Comparison of ENCODE assay signal across 9 mouse cellular contexts in genomic region chr15:60822101-60822802, GRCm38 (mm10). TPM values are rescaled to one million over a fixed set of nuclear protein-coding genes. Genes with fewer than 3 reads are reported as not detected.
DNase-seq lines count a peak whose midpoint lies in the region; ATAC-seq and TF ChIP-seq lines count a peak whose summit lies in the region.
"Had no signal": no experiment of that assay in that cellular context is flagged by ENCODE, and none has a peak within 500 bp of the region (broad histone marks: within the 10 kb centered on the region; RNA-seq: fewer than 3 reads in every experiment).

No protein-coding gene starts in this region.

- H3K4me1 ChIP-seq in cortical plate, adult 2 months (ENCODE audit: control insufficient read depth, insufficient read depth, low read length): no peaks in the 10 kb centered on the region
- peaks cover 17% of the 10 kb centered on the region for H3K4me1 ChIP-seq in heart, embryonic 10.5 days
- H3K4me1 ChIP-seq in liver, adult 2 months (ENCODE audit: control insufficient read depth, insufficient read depth, low read length): no peaks in the 10 kb centered on the region
- H3K4me1 ChIP-seq in neural tube, embryonic 13.5 days (replicated peaks): peaks cover 34% of the 10 kb centered on the region

- no peaks in the 10 kb centered on the region for H3K79me2 ChIP-seq in liver, adult 2 months (ENCODE audit: control insufficient read depth, insufficient read depth, low read length)

- no peak for TF ChIP-seq POLR2A in cortical plate, adult 2 months (IDR thresholded peaks at IDR 0.05; ENCODE audit: extremely low read depth, insufficient read depth, low read length)
- TF ChIP-seq POLR2A in liver, adult 2 months (IDR thresholded peaks at IDR 0.05; ENCODE audit: extremely low read depth, insufficient read depth, low read length): no peak

- H3K9me3 ChIP-seq in heart, embryonic 10.5 days: no peaks in the 10 kb centered on the region
- no peaks in the 10 kb centered on the region for H3K9me3 ChIP-seq in neural tube, embryonic 13.5 days

- 0 out of 2 replicates have a peak, but pooled peaks cover 4% of the 10 kb centered on the region for H3K36me3 ChIP-seq in heart, embryonic 10.5 days
- no peaks in the 10 kb centered on the region for H3K36me3 ChIP-seq in liver, adult 2 months (ENCODE audit: control insufficient read depth, insufficient read depth, low read length)
- H3K36me3 ChIP-seq in neural tube, embryonic 13.5 days: no peaks in the 10 kb centered on the region
- H3K36me3 ChIP-seq: G1E had no signal

- no peaks in the 10 kb centered on the region for H3K27me3 ChIP-seq in heart, embryonic 10.5 days (ENCODE audit: insufficient read depth, poor library complexity, severe bottlenecking)
- H3K27me3 ChIP-seq in liver, adult 2 months (ENCODE audit: control insufficient read depth, insufficient read depth, low read length): no peaks in the 10 kb centered on the region
- H3K27me3 ChIP-seq in neural tube, embryonic 13.5 days: peaks cover 6% of the 10 kb centered on the region; the same call in 1 of the 2 replicates

- intact Hi-C loops in left cerebral cortex, postnatal 10 days (cut with DNase I): loop anchor here (5.0 to 10.0 kb wide), 3 partner anchors 127 to 940 kb away; no protein-coding TSS in a partner anchor

- no peak for TF ChIP-seq CTCF in cortical plate, adult 2 months (IDR thresholded peaks at IDR 0.05; ENCODE audit: extremely low read depth, insufficient read depth, low read length)
- no peak for TF ChIP-seq CTCF in liver, adult 2 months (IDR thresholded peaks at IDR 0.05; ENCODE audit: low read depth, low read length)

- H3K9ac ChIP-seq in liver, adult 2 months (ENCODE audit: low read depth, low read length): no peak overlapping the region
- H3K9ac ChIP-seq in neural tube, embryonic 13.5 days: peak overlapping the region; percentile 80

- peak; percentile 40 for ATAC-seq in neural tube, embryonic 13.5 days (ENCODE audit: low read depth)

- 3% methylated on average over 10 of the region's 10 CpGs for WGBS in heart, embryonic 10.5 days
- 19% methylated on average over 10 of the region's 10 CpGs for WGBS in liver, adult 2 months
- WGBS in neural tube, embryonic 13.5 days: 3% methylated on average over 10 of the region's 10 CpGs

- 0 out of 2 replicates have a peak overlapping the region, but pooled peaks have one; percentile 16 for H3K27ac ChIP-seq in cortical plate, adult 2 months (ENCODE audit: insufficient read depth, low read length)
- peak overlapping the region; percentile 91 for H3K27ac ChIP-seq in heart, embryonic 10.5 days
- no peak overlapping the region for H3K27ac ChIP-seq in liver, adult 2 months (replicated peaks; ENCODE audit: insufficient read depth, low read depth, low read length)
- peak overlapping the region; percentile 81 for H3K27ac ChIP-seq in neural tube, embryonic 13.5 days (replicated peaks)

- peak; percentile 26 to 30 for DNase-seq in left cerebral cortex, postnatal 10 days (ENCODE audit: extremely low spot score in 1 of 2, low spot score in 2 of 2)
- DNase-seq in left cerebral cortex, adult 11 months (ENCODE audit: low spot score): no peak
- DNase-seq in heart, embryonic 10.5 days (ENCODE audit: low spot score): peak; percentile 77
- peak; percentile 89 for DNase-seq in kidney, adult 9 months
- DNase-seq in liver, adult 2 months (ENCODE audit: extremely low read depth, low read depth, low spot score): no peak
- DNase-seq in B cell, adult 2 months: no peak

- H3K4me3 ChIP-seq in cortical plate, adult 2 months (ENCODE audit: insufficient read depth, low read length): peak overlapping the region; percentile 64
- peak overlapping the region; percentile 85 for H3K4me3 ChIP-seq in heart, embryonic 10.5 days
- peak overlapping the region; percentile 82; the same call in 1 of the 2 replicates for H3K4me3 ChIP-seq in liver, adult 2 months (ENCODE audit: insufficient read depth, low read depth, low read length)
- H3K4me3 ChIP-seq in neural tube, embryonic 13.5 days: peak overlapping the region; percentile 69

- H3K4me2 ChIP-seq in neural tube, embryonic 13.5 days: peak overlapping the region; percentile 100

RNA-seq across cellular contexts. Expression of gene Fam84b, which starts 31.3 kb away (rescaled TPM):
- total RNA-seq in left cerebral cortex, postnatal 10 days (2021): 10 to 100 TPM; 12.3 to 16.1 TPM
- polyA plus RNA-seq in cortical plate, adult 2 months (2012; rRNA removed): 3.8 and 4.2 TPM in 2 replicates
- 12.5 and 12.7 TPM in 2 replicates for polyA plus RNA-seq in heart, embryonic 10.5 days (2016; fragmentation: Nextera tagmentation; extraction: Ambion mirVana)
- total RNA-seq in liver, adult 2 months (2014; rRNA removed): 5.5 and 5.7 TPM in 2 replicates
- 10.6 and 12.3 TPM in 2 replicates for polyA plus RNA-seq in liver, adult 2 months (2012; rRNA removed)
- 6.3 and 8.5 TPM in 2 replicates for polyA plus RNA-seq in neural tube, embryonic 13.5 days (2015; fragmentation: Nextera tagmentation; extraction: Ambion mirVana)
- polyA plus RNA-seq: G1E had no signal

Comparison
In these comparisons a context has a peak if more than half of its experiments do, and no peak if none do; other contexts are left out.
1. DNase-seq: peak in left cerebral cortex, postnatal 10 days (2 of 2), heart, embryonic 10.5 days (single experiment) and kidney, adult 9 months (single experiment); none in left cerebral cortex, adult 11 months (single experiment), liver, adult 2 months (single experiment) and B cell, adult 2 months (0 of 2).
2. Peak in every context shown above with its lines, with median percentiles within 50 percentile points of each other: H3K4me3 ChIP-seq.